Mouse (Mus musculus) lung, adult 18-20 months (tissue): Measurements from ENCODE around the gene Pprc1.
A peak's percentile ranks its signal among the peaks of the same experiment; 100 is the strongest.

ENCODE experiments used
- DNase-seq, 2 experiments: peaks; one replicate each; pipeline ENCODE4 v3.0.0; 2022; ENCODE audit warnings: mixed read lengths in 2 of 2

Pprc1 gene

DNA sequence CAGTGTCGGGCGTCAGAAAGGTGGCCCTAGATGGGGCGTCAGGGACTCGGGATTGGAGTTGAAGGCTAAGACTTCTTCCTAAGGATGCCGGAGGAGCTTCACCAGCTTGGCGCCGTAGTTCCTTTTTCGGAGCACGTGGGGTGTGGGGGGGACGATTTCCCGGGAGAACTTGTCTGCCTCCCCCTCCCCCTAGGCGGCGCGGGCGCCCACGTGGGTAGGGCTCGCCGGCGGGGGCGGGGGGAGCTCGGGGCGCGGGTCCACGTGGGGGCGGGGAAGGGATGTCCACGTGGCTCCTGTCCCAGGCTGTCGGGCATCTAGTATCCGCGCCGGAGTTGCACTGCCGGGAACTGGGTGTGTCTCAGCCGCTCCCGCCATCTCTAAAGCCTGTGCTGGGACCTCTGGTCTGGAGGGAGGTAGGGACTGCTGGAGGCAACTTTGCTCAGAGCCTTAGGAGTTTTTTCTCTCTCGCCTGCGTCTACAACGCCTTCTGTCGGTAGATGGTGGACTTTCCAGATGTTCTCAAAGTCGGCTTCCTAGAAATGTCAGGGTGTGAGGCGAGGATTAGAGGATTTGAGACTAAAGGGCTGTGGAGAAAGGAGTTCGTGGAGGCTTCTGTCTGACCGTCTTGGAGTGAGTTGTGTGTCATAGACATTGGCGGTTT is 12.4 kb downstream of the Pprc1 start:
- peak; percentile 78 to 83 for DNase-seq

DNA sequence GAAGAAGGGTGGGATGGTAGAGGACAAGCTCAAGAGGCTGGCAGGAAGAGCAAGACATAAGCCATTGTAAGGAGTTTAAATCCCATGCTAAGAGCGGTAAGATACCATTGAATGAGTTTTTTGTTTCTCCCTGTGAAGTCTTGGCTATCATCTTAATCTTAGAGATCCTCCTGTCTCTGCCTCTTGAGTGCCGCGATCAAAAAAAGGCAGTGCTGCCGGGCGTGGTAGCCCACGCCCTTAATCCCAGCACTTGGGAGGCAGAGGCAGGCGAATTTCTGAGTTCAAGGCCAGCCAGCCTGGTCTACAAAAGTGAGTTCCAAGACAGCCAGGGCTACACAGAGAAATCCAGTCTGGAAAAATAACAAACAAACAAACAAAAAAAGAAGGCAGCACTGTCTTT is 13.8 kb downstream of the Pprc1 start:
- DNase-seq, result no peak

DNA sequence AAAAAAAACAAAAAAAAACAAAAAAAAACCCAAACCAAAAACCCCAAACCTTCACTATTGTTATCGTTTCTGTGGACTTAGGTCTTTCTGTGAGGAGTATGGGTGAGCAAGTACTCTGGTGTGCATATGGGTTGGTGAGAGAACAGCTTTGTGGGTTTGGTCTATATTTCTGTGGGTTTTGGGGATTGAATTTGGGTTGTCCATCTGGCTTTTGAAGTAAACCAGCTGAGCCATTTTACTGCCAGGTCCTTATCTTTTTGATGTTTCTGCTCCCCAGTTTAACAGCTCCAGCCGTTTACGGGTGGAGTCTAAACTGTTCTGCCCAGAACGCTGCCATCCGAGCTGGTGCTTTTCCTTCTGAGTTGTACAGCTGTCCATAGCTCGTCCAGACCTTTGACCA is 16.2 kb downstream of the Pprc1 start:
- no peak for DNase-seq

DNA sequence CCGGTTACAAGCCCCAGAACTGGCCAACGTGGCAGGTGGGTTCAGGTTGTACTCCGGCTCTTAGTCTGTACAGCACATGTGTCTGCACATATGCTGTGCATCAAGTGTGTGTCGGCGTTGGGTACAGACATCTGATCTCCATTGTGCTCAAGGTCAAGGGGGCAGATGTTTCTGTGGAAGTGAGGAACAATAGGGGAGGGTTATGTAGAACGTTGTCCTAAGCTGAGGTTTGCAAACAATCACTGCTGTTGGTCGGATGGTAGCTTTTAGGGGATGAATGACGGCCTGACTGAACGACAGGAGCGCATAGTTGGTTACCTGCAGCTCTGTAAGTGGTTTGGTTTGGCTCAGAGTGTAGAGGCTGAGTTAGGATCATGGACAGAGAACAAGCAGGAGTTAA is 23.4 kb downstream of the Pprc1 start:
- DNase-seq, result no peak

DNA sequence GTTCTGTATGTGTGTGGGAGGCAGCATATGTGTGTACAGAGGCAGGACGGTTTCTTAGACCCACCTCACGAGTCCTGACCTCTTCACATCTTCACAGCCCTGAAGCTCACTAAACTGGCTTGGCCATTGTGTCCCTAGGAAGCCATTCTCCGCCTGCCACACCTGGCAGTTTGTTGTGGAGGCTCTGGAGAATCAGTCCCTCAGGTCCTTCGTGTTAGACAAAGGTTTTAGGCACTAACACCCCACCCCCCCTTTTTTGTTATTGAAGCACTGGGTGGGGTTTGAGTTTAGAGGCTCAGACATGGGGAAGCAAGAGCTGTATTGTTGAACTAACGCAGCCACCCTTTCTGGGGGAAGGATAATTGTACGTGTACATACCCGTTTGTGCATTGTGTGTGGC is 28.6 kb downstream of the Pprc1 start:
- DNase-seq, result no peak

DNA sequence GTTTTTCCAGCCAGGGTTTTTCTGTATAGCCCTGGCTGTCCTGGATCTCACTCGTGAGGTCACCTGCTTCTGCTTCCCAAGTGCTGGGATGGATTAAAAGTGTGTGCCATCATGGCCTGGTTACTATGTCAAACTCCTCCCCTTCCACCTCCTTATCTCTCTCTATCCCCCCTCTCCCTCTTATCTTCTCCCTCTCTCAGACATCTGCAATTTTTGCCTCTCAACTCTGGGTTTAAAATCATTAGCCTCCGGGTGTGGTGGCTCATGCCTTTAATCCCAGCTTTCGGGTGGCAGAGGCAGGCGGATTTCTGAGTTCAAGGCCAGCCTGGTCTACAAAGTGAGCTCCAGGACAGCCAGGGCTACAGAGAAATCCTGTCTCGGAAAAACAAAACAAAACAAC is 29.6 kb downstream of the Pprc1 start:
- no peak for DNase-seq

DNA sequence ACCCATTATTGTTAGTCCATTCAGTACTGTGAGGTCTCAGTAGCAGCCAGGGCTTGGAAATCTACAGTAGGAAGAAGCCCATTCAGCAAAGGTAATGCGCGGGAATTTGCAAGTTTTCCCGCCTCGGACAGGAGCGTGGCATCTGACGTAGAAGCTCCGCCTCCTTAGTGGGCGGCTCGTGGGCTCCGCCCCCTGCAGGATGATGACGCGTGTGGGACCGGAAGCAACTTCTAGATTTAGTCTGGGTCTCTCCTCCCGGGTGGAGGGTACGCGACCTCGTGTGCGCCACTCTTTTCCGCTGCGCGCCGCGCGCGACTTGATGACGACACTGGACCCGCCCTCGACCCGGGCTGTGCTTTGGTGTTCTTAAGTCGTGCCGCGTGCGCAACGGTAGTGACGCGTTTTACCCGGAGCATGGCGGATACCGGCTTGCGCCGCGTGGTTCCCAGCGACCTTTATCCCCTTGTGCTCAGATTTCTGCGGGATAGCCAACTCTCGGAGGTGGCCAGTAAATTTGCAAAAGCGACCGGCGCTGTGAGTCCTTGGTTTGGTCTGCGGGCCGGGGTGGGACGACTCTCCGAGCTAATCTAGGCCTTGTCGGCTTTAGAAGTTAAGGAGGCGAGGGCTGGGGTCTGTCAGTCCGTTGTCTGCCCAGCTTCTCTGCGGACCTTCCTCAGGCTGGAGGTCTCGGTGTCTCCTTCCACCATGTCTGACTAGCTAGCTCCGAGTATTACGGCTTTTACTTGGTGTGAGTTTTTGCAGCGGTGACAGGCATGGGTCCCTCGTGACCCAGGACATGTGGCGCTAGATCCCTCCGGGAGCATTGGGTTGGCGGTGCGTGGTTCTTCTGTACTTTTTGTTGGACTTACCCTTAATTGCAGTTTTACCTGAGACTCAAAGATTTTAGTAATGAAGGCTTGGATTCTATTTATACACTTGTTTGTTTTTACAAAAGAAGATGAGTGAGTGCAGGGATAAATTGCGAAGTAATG is 31.2 kb downstream of the Pprc1 start, which contains the start of gene Nolc1:
Gene Nolc1, plus strand, starts transcription at position 248 of the 992 bp plus-strand sequence.
- peak; percentile 99 for DNase-seq

DNA sequence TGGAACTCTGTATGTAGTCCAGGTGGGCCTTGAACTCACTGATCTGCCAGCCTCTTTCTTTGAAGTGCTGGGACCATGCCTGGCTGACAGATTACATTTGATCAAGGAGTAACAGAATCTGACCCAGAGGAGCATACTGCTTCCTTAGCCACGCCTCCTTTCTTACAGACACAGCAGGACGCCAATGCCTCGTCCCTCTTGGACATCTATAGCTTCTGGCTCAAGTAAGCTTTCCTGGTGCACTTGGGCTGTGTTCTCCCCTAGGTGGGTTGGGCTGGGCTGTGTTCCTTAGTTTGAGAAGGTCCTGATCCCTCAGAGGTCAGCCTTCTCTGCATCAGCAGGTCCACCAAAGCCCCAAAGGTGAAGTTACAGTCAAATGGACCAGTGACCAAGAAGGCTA is 33.8 kb downstream of the Pprc1 start:
- DNase-seq, result no peak

DNA sequence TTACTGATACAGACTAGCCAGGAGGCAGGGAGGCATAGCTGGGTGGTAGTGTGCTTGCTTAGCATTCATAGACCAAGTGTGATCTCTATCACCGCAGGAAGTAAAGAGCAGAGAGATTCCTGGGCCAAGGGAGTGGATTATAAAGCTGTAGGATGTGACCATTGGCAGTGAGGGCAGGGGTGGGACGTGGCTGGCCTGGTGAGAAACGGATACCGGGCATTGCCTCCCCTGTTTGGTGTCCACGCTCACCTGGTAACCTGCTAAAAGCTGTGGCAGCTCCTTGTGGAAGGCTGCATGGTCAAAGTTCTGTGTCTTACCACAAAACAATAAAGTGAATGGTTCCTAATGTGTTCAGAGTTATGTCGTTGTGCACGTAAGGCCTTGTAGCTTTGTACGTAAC is 40.5 kb downstream of the Pprc1 start:
- DNase-seq, result no peak

DNA sequence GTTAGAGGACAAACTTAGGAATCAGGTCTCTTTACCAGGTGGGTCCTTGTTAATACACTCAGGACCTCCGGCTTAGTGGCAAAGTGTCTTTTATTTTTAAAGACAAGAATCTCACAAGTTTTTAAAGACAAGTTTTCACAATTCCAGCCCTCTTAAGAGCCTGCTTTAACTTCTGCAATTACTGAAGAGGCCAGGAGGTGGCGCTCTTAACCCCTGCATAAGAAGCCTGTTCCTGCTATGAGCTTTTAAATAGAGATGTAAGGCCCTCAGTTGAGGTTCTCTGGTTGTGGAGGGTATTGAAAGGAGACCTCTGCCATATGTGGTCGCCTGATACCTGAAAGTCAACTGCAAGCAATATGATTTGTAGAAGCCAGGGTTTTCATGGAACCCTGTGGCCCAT is 41.7 kb downstream of the Pprc1 start:
- DNase-seq, result peak in 1 of 2 experiments; percentile 21

DNA sequence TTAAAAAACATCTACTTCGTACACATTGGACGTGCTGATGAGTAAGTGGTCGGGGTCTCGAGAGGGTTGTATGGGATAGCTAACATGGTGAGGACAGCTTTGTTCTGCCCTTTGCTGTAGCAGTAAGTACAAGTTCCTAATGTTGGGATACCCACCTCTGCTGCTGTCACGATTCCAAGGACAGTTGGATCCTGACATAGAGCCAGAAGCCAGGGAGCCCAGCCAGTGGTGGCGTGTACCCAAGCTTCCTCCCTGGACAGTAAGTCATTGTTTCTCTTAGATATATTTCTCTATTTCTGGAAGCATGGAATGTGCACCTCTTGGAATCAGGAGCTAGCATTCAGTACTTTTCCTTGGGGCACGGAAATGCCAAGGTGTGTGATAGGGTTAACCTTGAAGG is 43.2 kb downstream of the Pprc1 start:
- DNase-seq, result no peak

DNA sequence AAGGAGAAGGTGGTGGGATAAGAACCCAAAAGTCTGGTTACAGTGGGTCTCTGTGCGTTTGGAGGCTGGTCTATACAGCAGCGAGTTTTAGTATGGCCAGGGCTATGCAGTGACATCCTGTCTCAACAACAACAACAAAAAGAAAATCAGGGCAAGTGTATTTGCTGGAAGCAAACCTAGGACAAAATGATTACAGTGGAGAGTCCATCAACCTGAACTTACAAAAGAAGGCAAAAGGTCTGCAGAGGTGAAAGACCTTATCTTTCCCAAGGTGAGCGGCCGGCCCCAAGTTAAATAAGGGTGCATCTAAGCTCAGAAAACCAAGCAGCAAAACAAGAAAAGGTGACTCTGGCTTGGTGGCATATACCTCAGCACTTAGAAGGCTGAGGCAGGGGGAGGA is 47.0 kb downstream of the Pprc1 start:
- DNase-seq, result no peak

DNA sequence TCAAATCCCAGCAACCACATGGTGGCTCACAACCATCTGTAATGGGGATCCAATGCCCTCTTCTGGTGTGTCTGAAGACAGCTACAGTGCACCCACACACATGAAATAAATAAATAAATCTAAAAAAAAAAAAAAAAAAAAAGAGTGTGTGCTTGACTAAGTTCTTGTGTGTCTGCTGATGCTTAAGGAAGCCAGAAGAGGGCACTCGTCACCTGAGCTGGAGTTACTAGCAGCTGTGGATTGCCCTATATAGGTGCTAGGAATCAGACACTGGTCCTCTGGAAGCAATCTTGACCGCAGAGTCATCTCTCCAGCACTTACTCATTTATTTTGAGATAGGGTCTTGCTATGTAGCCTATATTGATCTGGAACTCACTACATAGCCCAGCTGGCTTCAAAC is 49.5 kb downstream of the Pprc1 start:
- DNase-seq, result no peak

DNA sequence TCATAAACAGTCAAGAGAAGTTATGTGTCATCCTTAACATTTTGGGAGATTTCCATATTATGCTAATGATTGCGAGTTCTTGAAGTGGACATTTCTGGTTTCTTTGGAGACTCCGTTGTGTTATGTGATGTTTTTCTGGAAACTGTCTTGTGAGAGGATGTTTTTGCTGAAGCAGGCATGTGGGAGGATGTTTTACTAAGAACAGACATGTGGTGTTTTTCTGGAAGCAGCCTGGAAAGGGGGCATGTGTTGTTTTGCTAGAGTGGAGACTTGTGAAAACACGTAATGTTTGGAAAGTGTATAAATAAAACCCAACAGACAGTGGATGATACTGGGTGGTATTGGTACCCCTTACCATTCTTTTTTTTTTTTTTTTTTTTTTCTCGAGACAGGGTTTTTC is 50.6 kb downstream of the Pprc1 start:
- no peak for DNase-seq

DNA sequence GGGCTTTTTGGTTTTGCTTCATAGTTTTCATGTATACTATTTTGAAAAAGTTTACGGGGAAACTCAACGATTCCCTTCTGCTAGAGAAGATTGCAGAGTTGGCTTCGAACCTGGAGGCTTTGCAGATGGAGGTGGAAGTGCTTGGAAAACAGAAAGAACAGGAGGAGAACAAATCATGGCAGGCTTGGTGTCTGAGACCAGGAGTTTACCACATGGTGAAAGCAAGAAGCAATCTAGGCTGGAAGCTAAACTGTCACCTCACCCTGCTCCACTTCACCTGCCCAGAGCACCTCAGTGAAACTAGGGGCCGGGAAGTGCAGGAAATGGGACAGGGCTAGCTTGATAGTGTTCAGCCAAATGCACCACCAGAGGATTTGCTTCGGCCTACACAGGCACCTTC is 51.7 kb downstream of the Pprc1 start:
- DNase-seq, result no peak

DNA sequence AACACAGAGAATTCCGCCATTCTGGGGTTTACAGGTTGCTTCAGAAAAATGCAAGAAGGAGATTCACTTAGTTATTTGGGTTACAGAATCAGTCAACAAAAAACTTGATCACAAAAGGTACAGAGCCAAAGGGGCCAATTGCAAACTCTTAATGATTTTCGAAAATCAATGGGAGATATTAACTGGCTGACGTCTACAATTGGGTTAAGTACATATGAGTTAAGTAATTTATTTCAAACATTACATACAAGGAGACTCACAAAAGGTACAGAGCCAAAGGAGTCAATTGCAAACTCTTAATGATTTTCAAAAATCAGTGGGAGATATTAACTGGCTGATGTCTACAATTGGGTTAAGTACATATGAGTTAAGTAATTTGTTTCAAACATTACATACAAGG is 54.9 kb downstream of the Pprc1 start:
- no peak for DNase-seq

DNA sequence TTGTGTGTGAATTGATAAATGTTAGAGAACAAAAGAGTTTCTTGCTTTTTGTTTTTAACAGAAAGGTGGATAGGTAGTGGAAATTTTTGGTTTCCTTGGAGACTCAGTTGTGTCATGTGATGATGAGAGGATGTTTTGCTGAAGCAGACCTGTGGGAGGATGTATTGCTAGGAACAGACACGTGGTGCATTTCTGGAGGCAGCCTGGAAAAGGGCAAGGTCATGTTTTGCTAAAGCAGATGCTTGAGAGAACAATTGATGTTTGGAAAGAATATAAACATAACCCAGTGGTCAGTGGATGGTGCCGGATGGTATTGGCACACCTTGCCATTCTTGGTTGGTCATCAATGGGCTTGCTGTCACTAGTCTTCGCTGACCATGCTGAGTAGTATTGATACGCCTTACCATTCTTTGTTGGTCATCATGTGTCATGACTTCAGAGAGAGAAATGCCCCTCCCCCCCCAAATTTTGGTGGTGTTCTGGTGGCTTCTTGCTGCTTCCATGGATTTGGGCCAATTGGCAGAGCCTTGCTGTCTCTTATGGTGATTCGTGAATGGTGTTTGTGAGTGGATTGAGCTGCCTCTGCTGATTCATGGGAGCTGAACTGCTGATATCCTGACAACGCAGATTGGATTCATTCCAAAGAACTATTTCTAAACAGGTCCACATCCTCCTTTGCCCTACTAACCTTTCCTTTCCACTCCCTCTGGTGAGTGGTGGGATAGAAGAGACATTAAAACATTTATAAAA is 58.9 kb downstream of the Pprc1 start:
- no peak for DNase-seq

DNA sequence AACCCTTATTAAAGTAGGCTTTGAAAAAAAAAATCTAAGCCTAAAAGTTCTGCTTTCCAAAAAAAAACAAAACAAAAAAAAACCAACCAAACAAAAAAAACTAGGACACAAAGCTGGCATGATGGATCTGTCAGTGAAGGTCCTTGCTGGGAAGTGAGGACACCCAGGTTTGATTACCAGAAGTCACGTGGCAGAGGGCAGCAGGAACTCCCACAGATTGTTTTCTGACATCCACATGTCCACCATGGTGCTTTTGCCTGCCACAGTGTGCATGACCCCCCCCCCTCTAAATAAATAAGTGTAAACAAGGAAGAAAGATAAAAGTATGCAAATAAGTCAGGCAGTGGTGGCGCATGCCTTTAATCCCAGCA is 59.5 kb downstream of the Pprc1 start:
- no peak for DNase-seq

DNA sequence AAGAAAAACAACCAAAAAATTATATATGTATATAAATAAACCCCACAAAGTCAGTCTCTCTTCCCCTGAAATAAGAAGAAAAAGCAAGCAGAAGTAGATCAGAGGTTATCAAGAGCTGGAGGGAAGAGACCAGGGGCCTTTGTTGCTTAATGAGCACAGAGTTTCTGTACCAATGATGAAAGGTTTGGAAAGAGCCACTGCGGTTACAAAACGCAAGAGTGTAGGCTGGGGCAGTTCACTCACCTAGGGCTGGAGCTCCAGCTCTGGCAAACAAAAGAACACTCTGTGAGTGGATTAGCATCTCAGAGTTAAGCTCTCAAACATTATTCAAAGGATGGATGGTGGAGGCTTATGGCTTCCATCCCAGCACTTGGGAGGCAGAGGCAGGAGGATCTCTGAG is 65.5 kb downstream of the Pprc1 start:
- DNase-seq, result no peak

DNA sequence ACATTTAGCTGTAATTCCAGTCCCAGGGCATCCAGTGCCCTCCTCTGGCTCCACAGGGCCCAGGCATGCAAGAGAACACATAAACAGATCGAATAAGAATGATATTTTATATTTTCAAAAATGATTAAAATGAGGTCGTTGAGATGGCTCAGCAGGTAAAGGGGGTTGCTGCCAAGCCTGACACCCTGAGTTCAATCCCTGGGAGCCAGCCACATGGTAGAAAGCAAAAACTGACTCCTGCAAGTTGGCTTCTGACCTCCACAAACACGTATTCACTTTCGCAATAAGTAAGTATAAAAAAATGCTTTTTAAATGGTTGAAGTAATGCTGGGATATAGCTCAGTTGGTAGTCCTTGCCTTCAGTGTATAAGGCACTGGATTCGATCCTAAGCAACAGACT is 66.1 kb downstream of the Pprc1 start:
- DNase-seq, result no peak

DNA sequence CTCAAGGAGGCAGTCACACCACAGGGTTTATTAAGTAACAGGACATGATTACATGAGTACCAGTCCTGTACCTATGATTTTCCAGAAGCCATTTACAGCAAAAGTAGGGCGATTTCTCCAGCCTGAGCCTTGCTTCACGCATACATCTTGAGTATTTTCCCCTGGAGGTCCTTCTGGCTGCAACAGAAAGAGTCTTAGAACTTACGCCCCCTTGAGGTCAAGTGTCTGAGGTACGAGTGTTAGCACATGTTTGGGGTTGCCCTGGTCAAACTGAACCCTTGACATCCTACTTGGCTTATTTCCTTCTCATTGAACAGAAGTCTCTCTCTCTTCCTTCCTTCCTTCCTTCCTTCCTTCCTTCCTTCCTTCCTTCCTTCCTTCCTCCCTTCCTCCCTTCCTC is 69.9 kb downstream of the Pprc1 start:
- DNase-seq, result no peak

DNA sequence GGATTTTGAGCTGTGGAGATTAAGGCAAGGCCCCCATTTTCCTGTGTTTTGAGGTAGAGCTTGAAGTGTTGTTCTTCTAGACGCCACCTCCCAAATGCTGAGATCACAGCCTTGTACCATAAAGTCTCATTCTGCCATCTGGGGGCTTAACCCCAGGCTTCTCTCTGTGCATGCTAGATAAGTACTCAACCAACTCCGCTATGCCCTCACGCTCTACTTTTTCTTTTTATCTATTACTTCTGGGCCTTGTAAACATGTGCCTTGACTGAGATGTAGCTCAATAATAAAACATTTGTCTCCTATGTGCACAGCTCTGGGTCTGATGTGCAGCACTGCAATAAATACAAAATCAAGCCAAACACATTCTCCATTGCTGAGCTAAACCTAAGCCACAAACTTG is 74.8 kb downstream of the Pprc1 start:
- DNase-seq, result no peak

DNA sequence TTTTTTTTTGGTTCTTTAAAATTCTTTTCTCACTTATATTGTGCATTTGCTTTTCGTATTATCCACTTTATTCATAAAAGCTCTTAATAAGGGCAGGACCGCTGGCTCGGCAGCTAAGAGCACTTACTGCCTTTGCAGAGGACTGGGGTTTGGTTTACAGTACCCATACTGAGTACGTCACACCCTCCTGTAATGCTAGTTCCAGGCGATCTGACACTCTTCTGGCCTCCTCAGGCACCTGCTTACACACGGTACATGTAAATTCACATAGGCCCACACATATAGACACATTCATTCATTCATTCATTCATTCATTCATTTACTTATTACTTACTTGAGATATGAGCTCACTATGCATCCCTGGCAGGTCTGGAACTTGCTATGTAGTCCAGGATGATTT is 76.2 kb downstream of the Pprc1 start:
- no peak for DNase-seq
